Mouse (Mus musculus): ENCODE results near the gene Clec10a. TPM values are rescaled to one million over a fixed set of nuclear protein-coding genes. Genes with fewer than 3 reads are reported as not detected.
"Not testable (repeated sequence)": the region's sequence is repeated elsewhere in the genome, so short reads cannot be mapped to it uniquely, and the experiment has no call there.

Gene Clec10a
- total RNA-seq (2014; fragmentation: Nextera tagmentation): 6.9 and 11.3 TPM in 2 replicates
- total RNA-seq (2017): 9.8 and 13.9 TPM in 2 replicates

DNA sequence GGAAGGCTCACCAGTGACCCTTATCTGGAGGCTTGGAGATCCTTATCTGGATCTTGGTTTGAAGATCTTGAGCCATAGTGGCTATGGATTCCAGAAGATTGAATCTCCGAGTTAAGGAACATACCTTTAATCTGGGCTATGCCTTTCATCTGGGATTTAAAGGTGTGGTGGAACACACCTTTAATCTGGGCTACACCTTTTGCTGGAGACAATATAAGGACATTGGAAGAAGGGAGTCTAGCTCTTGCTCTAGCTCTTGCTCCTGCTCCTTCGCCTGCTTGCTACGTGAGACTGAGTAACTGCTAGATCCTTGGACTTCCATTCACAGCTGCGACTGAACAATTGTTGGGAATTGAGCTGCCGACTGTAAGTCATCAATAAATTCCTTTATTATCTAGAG is at the start of gene Clec10a:
TSS of gene Clec10a (plus strand) at position 301 of the 400 bp plus-strand sequence.
- not testable (repeated sequence) for ATAC-seq (replicated peaks; ENCODE audit: poor library complexity, severe bottlenecking)

DNA sequence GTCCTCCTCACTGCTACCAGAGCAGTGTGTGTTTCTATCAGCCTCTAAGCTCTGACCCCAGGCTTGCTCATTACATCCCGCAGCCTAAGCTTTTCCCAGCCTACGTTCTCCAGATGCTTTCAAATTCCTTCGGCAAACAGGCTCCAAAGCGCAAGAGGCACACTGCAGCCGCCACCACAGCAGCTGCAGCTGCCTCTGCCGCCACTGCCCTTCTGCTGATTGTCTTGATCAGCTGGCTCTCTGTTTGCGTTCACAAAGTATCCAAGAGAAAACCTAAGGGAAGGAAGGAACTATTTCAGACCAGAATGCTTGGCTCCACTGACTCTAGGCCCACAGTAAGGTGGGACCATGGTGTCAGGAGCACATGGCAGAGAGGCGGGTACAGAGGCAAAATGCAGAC is 48.9 kb upstream of the Clec10a start:
- no peak for ATAC-seq (replicated peaks; ENCODE audit: poor library complexity, severe bottlenecking)

DNA sequence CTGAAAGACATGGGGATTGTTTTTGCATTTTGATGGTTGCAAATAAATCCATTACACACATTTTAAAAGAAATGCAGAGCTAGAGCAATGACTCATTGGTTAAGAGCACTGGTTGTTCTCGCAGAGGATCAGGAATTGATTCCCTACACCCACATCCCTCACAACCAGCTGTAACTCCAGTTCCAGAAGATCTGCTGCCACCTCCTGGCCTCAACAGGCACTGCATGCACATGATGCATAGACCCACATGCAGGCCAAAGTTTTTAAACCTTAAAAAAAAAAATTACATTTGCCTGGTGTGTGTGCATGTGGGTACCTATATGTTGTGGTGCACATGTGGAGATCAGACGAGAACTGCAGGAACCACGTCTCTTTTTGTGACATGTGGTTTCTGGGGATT is 45.9 kb upstream of the Clec10a start:
- ATAC-seq (replicated peaks; ENCODE audit: poor library complexity, severe bottlenecking): peak; percentile 59; the same call in 1 of the 2 replicates

DNA sequence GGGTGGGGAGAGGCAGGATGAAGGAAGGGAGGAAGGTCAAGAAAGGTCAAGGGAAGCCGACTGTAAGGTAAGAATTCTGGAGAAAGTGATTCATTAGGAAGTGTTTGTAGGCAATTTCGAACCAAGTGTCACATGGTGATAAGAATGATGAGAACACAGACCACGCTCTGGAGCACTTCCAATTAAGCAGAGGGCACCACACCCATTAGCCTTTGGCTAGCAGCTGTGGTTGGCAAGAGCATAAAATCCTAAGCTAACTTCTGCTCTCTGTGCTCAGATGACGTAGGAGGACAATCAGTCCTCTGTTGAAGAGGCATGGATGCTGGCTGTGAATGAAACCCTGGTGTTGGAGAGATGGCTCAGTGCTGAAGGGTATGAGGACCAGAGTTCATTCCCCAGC is 41.4 kb upstream of the Clec10a start:
- no peak for ATAC-seq (replicated peaks; ENCODE audit: poor library complexity, severe bottlenecking)

DNA sequence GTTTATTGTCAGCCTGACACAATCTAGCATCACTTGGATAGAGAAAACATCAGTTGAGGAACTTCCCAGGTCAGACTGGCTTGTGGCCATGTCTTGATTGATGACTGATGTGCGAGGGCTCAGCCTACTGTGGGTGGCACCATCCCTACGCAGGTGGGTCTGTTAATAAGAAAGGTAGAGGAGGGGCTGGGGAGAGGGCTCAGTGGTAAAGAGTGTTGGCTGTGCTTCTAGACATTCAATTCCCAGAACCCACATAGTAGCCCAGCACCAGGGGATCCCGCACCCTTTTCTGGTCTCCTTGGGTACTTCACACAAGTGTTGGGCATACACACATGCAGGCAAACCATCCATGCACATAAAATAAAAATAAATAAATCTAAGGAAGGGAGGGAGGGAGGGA is 40.1 kb upstream of the Clec10a start:
- no peak for ATAC-seq (replicated peaks; ENCODE audit: poor library complexity, severe bottlenecking)

DNA sequence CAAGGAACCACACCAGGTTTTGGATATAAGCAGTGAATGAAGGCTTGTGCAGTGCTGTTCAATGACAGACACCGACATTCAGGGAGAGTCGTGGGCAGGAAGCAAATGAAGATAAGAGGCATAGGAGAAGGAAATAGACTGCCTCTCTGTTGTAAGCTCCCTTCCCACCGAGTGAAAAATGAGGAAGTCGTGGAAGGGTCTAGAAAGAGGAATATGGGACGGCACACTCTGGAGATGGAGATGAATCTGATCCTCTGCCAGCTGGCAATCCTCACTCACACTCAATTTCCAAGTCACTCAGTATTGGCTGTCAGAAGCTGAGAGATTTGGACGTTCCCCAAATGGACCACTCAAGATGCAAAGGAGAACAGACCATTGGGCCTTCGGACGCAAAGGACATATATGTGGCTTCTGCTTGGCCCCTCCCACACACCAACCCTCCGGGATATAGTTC is 26.0 kb upstream of the Clec10a start, which contains the start of gene Mgl2:
TSS of gene Mgl2 (plus strand) at position 404 of the 454 bp plus-strand sequence.
- ATAC-seq (replicated peaks; ENCODE audit: poor library complexity, severe bottlenecking): peak; percentile 78

DNA sequence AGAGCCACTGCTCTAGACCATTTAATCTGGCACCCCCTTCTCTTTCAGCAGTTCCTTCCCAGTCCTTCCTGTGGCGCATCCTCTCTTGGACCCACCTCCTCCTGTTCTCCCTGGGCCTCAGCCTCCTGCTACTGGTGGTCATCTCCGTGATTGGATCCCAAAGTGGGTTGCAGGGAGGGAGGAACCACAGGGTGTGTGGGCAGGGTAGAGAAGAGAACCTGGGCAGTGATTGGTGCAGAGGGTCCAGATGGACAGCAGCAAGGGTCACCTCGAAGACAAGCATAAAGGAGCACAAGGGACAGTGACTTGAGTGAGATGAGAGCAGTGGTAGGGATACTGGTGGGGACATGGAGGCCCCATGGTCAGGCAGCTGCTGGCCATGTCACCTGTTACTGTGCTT is 21.0 kb upstream of the Clec10a start:
- not testable (repeated sequence) for ATAC-seq (replicated peaks; ENCODE audit: poor library complexity, severe bottlenecking)

DNA sequence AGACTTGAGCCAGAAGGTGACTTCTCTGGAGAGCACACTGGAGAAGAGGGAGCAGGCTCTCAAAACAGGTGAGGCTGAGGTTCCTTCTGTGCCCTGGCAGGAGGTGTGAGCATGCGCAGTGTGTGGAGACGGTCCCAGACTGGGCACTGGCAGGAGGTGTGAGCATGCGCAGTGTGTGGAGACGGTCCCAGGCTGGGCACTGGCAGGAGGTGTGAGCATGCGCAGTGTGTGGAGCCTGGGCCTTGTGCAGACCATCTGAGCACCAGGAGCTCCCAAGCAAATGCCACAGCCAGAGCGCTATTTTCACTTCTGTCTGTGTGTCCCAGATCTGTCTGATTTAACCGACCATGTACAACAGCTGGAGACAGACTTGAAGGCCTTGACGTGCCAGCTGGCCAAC is 20.1 kb upstream of the Clec10a start:
- not testable (repeated sequence) for ATAC-seq (replicated peaks; ENCODE audit: poor library complexity, severe bottlenecking)

DNA sequence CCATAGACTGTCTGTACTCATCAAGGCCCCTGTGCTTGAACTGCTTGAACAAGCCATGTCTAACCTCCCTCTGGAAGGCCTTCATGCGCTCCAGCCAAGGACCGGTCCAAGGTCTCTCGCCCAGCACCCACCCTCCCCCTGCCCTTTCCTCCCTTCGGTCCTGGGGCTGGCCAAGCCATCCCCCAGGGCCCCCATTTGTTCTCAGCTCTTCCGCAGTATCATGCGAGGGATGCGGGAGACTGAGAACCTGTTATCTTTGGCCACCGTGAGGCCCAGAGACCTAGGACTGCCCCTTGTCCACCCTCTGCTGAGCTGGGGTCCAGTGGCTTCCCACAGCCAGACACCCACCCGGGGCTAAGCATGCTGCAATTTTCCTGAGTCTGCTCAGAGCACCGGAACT is 16.8 kb upstream of the Clec10a start:
- no peak for ATAC-seq (replicated peaks; ENCODE audit: poor library complexity, severe bottlenecking)

DNA sequence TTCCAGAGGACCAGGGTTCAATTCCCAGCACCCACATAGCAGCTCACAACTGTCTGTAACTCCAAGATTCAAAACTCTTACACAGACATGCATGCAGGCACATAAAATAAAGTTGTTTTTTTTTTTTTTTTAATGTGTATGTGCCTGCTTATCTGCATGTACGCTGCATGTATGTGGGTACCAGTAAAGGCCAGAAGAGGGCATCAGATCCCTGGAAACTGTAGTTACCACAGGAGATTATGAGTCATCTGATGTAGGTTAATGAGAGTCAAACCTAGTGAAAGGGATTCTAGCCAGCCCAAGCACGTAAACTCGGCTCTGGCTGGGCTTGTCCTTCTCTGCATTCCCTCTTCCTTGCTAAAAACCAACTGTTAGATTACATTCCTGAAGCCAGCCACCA is 4.9 kb upstream of the Clec10a start:
- ATAC-seq (replicated peaks; ENCODE audit: poor library complexity, severe bottlenecking): 0 out of 2 replicates have a peak, but pooled peaks have one; percentile 44

DNA sequence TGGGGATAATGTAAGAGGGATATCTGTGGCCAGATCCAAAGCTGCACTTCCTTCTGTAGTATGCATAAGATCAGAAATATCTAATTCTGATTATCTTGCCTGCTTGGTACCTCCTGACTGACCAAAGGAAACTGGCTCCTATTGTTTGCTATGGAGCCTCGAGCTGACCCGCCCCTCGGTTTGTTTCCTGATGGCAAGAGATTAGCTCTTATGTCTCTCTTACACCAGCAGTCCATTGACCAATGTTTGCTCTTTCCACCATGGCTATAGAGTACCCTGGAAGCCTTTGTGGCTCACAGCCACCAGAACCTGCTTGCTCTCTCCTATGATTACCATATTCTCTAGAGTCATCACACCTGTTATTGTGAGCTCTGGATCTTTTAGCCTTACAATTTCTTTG is 6.3 kb downstream of the Clec10a start:
- no peak for ATAC-seq (replicated peaks; ENCODE audit: poor library complexity, severe bottlenecking)

DNA sequence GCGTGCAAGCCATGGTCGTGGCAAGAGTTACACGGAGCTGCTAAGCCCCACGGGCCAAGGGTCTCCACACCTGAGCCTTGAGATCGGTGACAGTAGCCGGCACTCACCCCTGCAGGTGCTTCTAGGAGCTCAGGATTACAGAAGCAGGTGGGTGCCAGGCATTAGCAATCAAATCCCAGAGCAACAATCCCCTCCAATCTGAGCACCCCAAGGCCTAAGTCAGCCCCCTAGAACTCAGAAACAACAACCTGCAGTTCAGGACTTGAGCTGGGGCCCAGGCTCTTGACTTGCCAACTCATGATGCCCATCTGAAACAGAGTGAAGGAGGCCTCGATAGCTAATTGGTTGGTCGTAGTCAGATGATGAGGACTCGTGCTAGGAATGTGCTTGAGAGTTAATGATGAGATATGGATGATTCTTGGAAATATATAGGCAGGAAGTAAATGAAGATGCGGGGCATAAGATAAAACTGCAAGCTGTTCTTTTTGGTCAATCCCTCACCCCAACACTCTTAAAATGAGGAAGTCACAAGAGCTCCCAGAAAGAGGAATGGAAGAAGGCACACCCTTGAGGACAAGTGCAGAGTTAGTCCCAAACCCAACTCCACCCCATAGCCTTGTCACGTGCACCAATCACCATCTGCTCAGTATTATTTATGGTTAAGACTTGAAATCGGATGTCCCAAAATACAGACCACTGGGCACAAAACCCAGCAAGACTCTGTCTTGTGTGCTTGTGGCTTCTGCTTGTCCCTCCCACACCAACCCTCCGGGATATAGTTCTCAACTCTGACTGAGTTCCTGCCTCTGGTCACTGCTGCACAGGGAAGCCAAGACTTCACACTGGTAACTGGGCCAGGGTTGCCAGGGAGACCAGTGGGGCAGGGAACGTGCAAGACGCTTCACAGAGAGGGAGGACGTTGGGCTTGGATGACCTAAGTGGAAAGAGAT is 10.2 kb downstream of the Clec10a start:
- peak; percentile 89 for ATAC-seq (replicated peaks; ENCODE audit: poor library complexity, severe bottlenecking)

DNA sequence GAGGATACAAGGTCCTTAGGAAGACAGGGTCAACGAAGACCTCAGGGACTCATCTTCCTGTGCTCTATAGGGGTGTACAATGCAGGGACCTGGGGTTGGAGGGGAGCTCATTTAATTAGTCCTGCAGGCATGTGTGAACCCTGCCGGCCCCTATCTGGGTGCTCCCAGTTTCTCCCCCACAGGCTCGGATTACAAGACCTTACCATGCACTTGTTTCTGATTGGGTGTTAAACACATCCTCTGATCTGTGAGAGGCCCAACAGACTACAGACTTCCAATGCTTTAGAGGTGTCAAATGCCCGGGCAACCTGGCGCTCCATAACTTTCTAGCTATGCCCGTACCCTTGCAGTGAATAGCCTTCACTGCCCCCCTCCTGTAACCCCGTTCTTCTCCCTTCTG is 12.1 kb downstream of the Clec10a start:
- ATAC-seq (replicated peaks; ENCODE audit: poor library complexity, severe bottlenecking): no peak

DNA sequence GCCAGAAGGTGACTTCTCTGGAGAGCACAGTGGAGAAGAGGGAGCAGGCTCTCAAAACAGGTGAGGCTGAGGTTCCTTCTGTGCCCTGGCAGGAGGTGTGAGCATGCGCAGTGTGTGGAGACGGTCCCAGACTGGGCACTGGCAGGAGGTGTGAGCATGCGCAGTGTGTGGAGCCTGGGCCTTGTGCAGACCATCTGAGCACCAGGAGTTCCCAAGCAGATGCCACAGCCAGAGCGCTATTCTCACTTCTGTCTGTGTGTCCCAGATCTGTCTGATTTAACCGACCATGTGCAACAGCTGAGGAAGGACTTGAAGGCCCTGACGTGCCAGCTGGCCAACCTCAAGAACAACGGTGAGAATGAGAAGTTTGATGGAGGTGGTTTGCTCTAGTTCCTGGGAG is 13.5 kb downstream of the Clec10a start:
- ATAC-seq (replicated peaks; ENCODE audit: poor library complexity, severe bottlenecking): not testable (repeated sequence)

DNA sequence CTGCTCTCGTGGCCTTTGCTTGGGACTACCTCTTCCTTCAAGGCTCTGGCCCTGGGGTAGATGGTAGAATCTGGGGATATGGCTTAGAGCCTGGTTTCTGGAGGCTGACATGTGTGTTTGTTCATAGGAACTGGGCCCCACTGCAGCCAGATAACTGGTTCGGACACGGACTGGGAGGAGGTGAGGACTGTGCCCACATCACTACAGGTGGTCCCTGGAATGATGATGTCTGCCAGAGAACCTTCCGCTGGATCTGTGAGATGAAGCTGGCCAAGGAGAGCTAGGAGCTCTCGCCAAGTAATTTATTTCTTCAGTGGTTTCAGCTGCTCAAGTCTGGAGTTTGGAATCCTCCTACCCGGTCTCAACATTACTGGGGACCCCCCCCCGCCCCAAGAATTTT is 14.3 kb downstream of the Clec10a start:
- ATAC-seq (replicated peaks; ENCODE audit: poor library complexity, severe bottlenecking): no peak

DNA sequence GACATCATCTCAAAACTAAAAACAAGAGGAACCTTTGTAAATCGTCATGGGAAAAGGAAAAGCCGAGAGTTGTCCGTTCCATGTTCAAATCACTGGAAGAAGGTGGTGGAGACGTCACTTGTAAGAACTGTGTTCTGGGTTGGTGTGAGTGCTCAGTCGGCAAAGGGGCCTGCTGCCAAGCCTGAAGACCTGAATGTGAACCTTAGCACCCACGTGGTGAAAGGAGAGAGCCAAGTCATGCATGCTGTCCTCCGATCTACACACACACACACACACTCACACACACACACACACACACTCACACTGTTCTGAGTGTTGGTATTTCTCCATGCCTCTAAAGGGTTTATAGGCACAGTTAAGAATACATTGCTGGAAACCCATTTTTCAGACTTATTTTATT is 15.2 kb downstream of the Clec10a start:
- no peak for ATAC-seq (replicated peaks; ENCODE audit: poor library complexity, severe bottlenecking)

DNA sequence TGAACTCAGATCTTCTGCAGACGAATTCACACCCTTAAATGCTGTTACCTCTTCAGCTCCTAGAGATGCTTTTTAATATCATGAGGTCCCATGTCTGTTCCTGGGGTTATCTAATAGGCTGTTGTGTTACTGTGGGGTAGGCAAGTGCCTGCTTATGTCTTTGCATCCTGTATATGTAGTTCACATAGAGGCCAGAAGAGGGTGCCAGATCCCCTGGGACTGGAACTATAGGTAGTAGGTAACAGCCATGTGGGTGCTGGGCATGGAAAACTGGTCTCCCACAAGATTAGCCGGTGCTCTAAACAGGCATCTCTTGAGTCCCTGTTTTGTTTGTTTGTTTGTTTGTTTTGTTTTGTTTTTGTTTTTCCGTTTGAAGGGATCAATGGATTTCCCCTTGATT is 15.8 kb downstream of the Clec10a start:
- peak; percentile 55; the same call in 1 of the 2 replicates for ATAC-seq (replicated peaks; ENCODE audit: poor library complexity, severe bottlenecking)

DNA sequence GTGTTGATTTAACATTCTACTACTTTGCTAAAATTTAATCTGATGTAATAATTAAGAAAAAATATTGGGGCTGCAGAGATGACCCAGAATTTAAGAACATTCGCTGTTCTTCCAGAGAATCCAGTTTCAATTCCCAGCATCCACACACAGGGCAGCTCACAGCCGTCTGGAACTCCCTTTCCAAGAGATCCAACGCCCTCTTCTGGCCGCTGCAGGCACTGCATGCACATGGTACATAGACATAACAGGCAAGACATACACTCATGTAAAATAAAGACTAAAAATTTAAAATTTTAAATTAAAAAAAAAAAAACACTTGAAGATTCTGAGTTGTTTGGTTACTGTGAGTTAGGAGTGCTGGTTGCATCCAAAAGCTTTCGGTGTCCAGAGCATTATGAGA is 16.3 kb downstream of the Clec10a start:
- ATAC-seq (replicated peaks; ENCODE audit: poor library complexity, severe bottlenecking): no peak

DNA sequence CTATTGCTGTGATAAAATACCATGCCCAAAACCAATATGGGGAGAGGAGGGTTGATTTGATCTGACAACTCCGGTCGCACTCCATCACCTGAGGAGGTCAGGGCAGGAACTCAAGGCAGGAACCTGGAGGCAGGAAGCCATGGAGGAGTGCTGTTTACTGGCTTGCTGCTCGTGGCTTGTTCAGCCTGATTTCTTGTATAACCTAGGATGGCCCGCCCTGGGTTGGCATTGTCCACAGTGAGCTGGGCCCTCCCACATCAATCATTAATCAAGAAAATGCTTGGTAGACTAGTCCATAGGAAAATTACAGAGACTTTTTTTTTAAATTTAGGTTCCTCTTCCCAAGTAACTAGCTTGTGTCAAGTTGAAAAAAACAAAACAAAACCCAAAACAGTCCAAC is 18.5 kb downstream of the Clec10a start:
- ATAC-seq (replicated peaks; ENCODE audit: poor library complexity, severe bottlenecking): no peak

DNA sequence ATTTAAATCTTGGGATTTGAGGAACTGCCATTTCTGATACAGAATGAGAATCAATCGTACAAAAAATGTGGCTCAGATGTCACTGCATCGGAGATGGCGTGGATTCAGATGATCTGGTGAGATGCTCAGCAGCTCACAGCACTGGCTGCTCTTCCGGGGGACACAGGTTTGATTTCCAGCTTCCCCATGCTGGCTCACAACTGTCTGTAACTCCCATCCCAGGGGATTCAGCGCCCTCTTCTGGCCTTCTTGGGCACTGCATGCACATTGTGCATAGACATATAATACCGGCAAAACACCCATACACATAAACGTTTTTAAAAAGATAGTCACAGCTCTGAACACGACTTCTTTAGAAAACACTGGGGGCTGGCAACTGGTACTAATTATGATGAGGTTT is 21.6 kb downstream of the Clec10a start:
- no peak for ATAC-seq (replicated peaks; ENCODE audit: poor library complexity, severe bottlenecking)

DNA sequence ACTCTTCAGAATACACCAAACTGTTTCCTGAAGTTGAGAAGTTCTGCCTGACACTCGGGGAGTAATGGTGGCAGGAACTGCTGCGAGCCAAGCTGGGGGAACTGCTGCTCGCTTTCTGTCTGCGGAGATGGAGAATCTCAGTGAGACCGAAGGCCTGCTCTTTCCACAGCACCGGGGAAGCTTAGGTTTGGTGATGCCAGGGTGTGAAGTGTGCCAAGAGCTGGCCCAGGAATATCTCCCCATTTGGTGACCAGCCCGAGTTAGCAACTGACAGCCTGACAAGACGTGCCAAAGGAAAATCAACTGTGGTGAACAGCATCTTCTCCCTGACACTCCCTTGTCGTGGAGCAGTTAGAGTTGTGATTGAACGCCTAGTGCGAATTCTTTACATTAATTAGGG is 22.3 kb downstream of the Clec10a start:
- no peak for ATAC-seq (replicated peaks; ENCODE audit: poor library complexity, severe bottlenecking)

DNA sequence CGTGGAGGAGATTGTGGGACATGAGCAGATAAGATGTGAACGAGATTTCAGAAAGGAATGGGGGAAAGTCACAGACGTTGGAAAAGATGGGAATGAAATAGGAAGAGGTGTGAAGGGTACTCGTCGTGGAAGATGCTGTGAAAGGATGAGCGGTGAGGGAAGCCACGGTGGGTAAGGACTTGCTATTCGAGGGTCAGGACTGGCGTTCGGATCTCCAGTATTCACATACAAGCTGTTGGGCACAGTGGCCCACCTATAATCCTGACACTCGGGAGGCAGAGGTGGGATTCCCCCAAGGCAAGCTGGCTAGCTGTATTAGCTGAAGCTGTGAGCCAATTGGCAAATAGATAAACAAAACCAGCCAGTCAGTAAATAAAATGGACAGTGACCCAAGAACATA is 22.8 kb downstream of the Clec10a start:
- ATAC-seq (replicated peaks; ENCODE audit: poor library complexity, severe bottlenecking): no peak
